8 mouse cellular contexts compared by ENCODE assay signal in genomic region chr11:50931021-50931420, GRCm38 (mm10). TPM values are rescaled to one million over a fixed set of nuclear protein-coding genes. Genes with fewer than 3 reads are reported as not detected.
A peak's percentile ranks its signal among the peaks of the same experiment; 100 is the strongest.
DNase-seq lines count a peak whose midpoint lies in the region; ATAC-seq lines count a peak whose summit lies in the region.

No protein-coding gene starts in this region.

- H3K36me3 ChIP-seq in kidney, embryonic 16.5 days (ENCODE audit: insufficient read depth, low read length), result no peaks in the 10 kb centered on the region
- no peaks in the 10 kb centered on the region for H3K36me3 ChIP-seq in heart, embryonic 16.5 days (ENCODE audit: control insufficient read depth, insufficient read depth)
- H3K36me3 ChIP-seq in liver, embryonic 16.5 days (ENCODE audit: control insufficient read depth, insufficient read depth), result no peaks in the 10 kb centered on the region

- H3K9ac ChIP-seq in kidney, embryonic 16.5 days (replicated peaks; ENCODE audit: low read length), result peak overlapping the region; percentile 77
- H3K9ac ChIP-seq in heart, embryonic 16.5 days (ENCODE audit: low read length), result peak overlapping the region; percentile 87
- H3K9ac ChIP-seq in liver, embryonic 16.5 days (ENCODE audit: low read depth, low read length), result peak overlapping the region; percentile 55

- peak overlapping the region; percentile 75 for H3K4me3 ChIP-seq in kidney, embryonic 16.5 days (ENCODE audit: low read length)
- H3K4me3 ChIP-seq in heart, embryonic 16.5 days (ENCODE audit: low read length), result peak overlapping the region; percentile 83
- H3K4me3 ChIP-seq in liver, embryonic 16.5 days (ENCODE audit: low read depth, low read length), result peak overlapping the region; percentile 68

- H3K4me1 ChIP-seq in kidney, embryonic 16.5 days (ENCODE audit: insufficient read depth, low read length), result peaks cover 7% of the 10 kb centered on the region; the same call in 1 of the 2 replicates
- H3K4me1 ChIP-seq in heart, embryonic 16.5 days (ENCODE audit: control insufficient read depth, insufficient read depth, low read length), result peaks cover 7% of the 10 kb centered on the region
- H3K4me1 ChIP-seq in liver, embryonic 16.5 days (ENCODE audit: control insufficient read depth, low read depth, low read length), result no peaks in the 10 kb centered on the region

- no peaks in the 10 kb centered on the region for H3K27me3 ChIP-seq in kidney, embryonic 16.5 days (ENCODE audit: insufficient read depth, low read length)
- H3K27me3 ChIP-seq in heart, embryonic 16.5 days (ENCODE audit: control insufficient read depth, insufficient read depth, low read length), result peaks cover 6% of the 10 kb centered on the region
- H3K27me3 ChIP-seq in liver, embryonic 16.5 days (ENCODE audit: control insufficient read depth, insufficient read depth, low read depth, low read length), result peaks cover 13% of the 10 kb centered on the region

- DNase-seq in kidney, adult 11 months, result no peak
- no peak for DNase-seq in spleen, postnatal 10 days (ENCODE audit: low spot score in 2 of 2)
- DNase-seq in ovary, postnatal 10 days (ENCODE audit: low spot score), result no peak

- peak overlapping the region; percentile 76 for H3K4me2 ChIP-seq in kidney, embryonic 16.5 days (replicated peaks; ENCODE audit: low read depth, low read length)
- H3K4me2 ChIP-seq in heart, embryonic 16.5 days (ENCODE audit: low read depth, low read length), result peak overlapping the region; percentile 81
- H3K4me2 ChIP-seq in liver, embryonic 16.5 days (ENCODE audit: low read depth, low read length), result peak overlapping the region; percentile 83

- WGBS in kidney, embryonic 16.5 days, result under 1% methylated on average over 16 of the region's 16 CpGs
- WGBS in heart, embryonic 16.5 days, result 2% methylated on average over 16 of the region's 16 CpGs
- WGBS in liver, embryonic 16.5 days (ENCODE audit: insufficient replicate concordance), result 3% methylated on average over 16 of the region's 16 CpGs

- peak overlapping the region; percentile 30; the same call in 1 of the 2 replicates for H3K27ac ChIP-seq in kidney, embryonic 16.5 days (ENCODE audit: low read length)
- H3K27ac ChIP-seq in heart, embryonic 16.5 days (ENCODE audit: low read length), result peak overlapping the region; percentile 26; the same call in 1 of the 2 replicates
- no peak overlapping the region for H3K27ac ChIP-seq in liver, embryonic 16.5 days (ENCODE audit: low read length)

- ATAC-seq in kidney, embryonic 16.5 days (ENCODE audit: low FRiP score, low TSS enrichment), result peak; percentile 52
- peak; percentile 33 for ATAC-seq in common myeloid progenitor, adult 5-6 weeks (replicated peaks; ENCODE audit: low read depth, poor library complexity, severe bottlenecking)
- peak; percentile 56 for ATAC-seq in heart, embryonic 16.5 days (replicated peaks; ENCODE audit: extremely low read depth, insufficient read depth, low FRiP score)
- no peak for ATAC-seq in liver, embryonic 16.5 days (ENCODE audit: low read depth)
- ATAC-seq in erythroid progenitor cell, adult 5-6 weeks (replicated peaks; ENCODE audit: low FRiP score, poor library complexity, severe bottlenecking), result no peak

- H3K9me3 ChIP-seq in kidney, embryonic 16.5 days (ENCODE audit: low read length), result no peaks in the 10 kb centered on the region
- no peaks in the 10 kb centered on the region for H3K9me3 ChIP-seq in heart, embryonic 16.5 days (replicated peaks; ENCODE audit: control insufficient read depth, low read length)
- no peaks in the 10 kb centered on the region for H3K9me3 ChIP-seq in liver, embryonic 16.5 days (replicated peaks; ENCODE audit: control insufficient read depth, low read length)

RNA-seq across cellular contexts. Expression of gene Zfp354b, which starts 0.4 kb away (rescaled TPM):
- polyA plus RNA-seq in kidney, embryonic 16.5 days (2015; fragmentation: Nextera tagmentation; extraction: Ambion mirVana), result 1.7 and 1.9 TPM in 2 replicates
- 0.05 and 0.24 TPM in 2 replicates for total RNA-seq in common myeloid progenitor, adult 5-6 weeks (2017)
- polyA plus RNA-seq in heart, embryonic 16.5 days (2015; fragmentation: Nextera tagmentation; extraction: Ambion mirVana), result 0.81 and 1.1 TPM in 2 replicates
- polyA plus RNA-seq in liver, embryonic 16.5 days (2015; fragmentation: Nextera tagmentation; extraction: Ambion mirVana), result 0.13 and 0.15 TPM in 2 replicates
- not detected in 2 replicates for total RNA-seq in erythroid progenitor cell, adult 5-6 weeks (2015; ENCODE audit: low replicate concordance)
- total RNA-seq in erythroid progenitor cell, adult 5-6 weeks (2017; ENCODE audit: low replicate concordance), result not detected in 2 replicates

RNA-seq across cellular contexts. Expression of gene 4933414I15Rik, which starts 12.5 kb away (rescaled TPM):
- polyA plus RNA-seq in kidney, embryonic 16.5 days (2015; fragmentation: Nextera tagmentation; extraction: Ambion mirVana), result not detected in 2 replicates
- total RNA-seq in common myeloid progenitor, adult 5-6 weeks (2017), result not detected in 2 replicates
- not detected in 2 replicates for polyA plus RNA-seq in heart, embryonic 16.5 days (2015; fragmentation: Nextera tagmentation; extraction: Ambion mirVana)
- polyA plus RNA-seq in liver, embryonic 16.5 days (2015; fragmentation: Nextera tagmentation; extraction: Ambion mirVana), result not detected in 2 replicates
- not detected in 2 replicates for total RNA-seq in erythroid progenitor cell, adult 5-6 weeks (2015; ENCODE audit: low replicate concordance)
- not detected in 2 replicates for total RNA-seq in erythroid progenitor cell, adult 5-6 weeks (2017; ENCODE audit: low replicate concordance)

RNA-seq across cellular contexts. Expression of gene Zfp2, which starts 15.1 kb away (rescaled TPM):
- polyA plus RNA-seq in kidney, embryonic 16.5 days (2015; fragmentation: Nextera tagmentation; extraction: Ambion mirVana), result 15.4 and 18.2 TPM in 2 replicates
- 5.6 and 5.9 TPM in 2 replicates for total RNA-seq in common myeloid progenitor, adult 5-6 weeks (2017)
- 5.9 and 6.9 TPM in 2 replicates for polyA plus RNA-seq in heart, embryonic 16.5 days (2015; fragmentation: Nextera tagmentation; extraction: Ambion mirVana)
- polyA plus RNA-seq in liver, embryonic 16.5 days (2015; fragmentation: Nextera tagmentation; extraction: Ambion mirVana), result 1.6 and 1.9 TPM in 2 replicates
- total RNA-seq in erythroid progenitor cell, adult 5-6 weeks (2015; ENCODE audit: low replicate concordance), result not detected in 2 replicates
- not detected in 2 replicates for total RNA-seq in erythroid progenitor cell, adult 5-6 weeks (2017; ENCODE audit: low replicate concordance)

RNA-seq across cellular contexts. Expression of gene Prop1, which starts 22.5 kb away (rescaled TPM):
- polyA plus RNA-seq in kidney, embryonic 16.5 days (2015; fragmentation: Nextera tagmentation; extraction: Ambion mirVana), result not detected in 2 replicates
- total RNA-seq in common myeloid progenitor, adult 5-6 weeks (2017), result not detected in 2 replicates
- polyA plus RNA-seq in heart, embryonic 16.5 days (2015; fragmentation: Nextera tagmentation; extraction: Ambion mirVana), result not detected in 2 replicates
- not detected in 2 replicates for polyA plus RNA-seq in liver, embryonic 16.5 days (2015; fragmentation: Nextera tagmentation; extraction: Ambion mirVana)
- total RNA-seq in erythroid progenitor cell, adult 5-6 weeks (2015; ENCODE audit: low replicate concordance), result not detected in 2 replicates
- total RNA-seq in erythroid progenitor cell, adult 5-6 weeks (2017; ENCODE audit: low replicate concordance), result not detected in 2 replicates

RNA-seq across cellular contexts. Expression of gene Olfr1378, which starts 35.3 kb away (rescaled TPM):
- polyA plus RNA-seq in kidney, embryonic 16.5 days (2015; fragmentation: Nextera tagmentation; extraction: Ambion mirVana), result not detected in 2 replicates
- not detected in 2 replicates for total RNA-seq in common myeloid progenitor, adult 5-6 weeks (2017)
- not detected in 2 replicates for polyA plus RNA-seq in heart, embryonic 16.5 days (2015; fragmentation: Nextera tagmentation; extraction: Ambion mirVana)
- not detected in 2 replicates for polyA plus RNA-seq in liver, embryonic 16.5 days (2015; fragmentation: Nextera tagmentation; extraction: Ambion mirVana)
- total RNA-seq in erythroid progenitor cell, adult 5-6 weeks (2015; ENCODE audit: low replicate concordance), result not detected in 2 replicates
- not detected in 2 replicates for total RNA-seq in erythroid progenitor cell, adult 5-6 weeks (2017; ENCODE audit: low replicate concordance)

Comparison
In these comparisons a context has a peak if more than half of its experiments do, and no peak if none do; other contexts are left out.
1. ATAC-seq: peak in kidney, embryonic 16.5 days (single experiment), common myeloid progenitor, adult 5-6 weeks (single experiment) and heart, embryonic 16.5 days (single experiment); none in liver, embryonic 16.5 days (single experiment) and erythroid progenitor cell, adult 5-6 weeks (single experiment).
2. Peak in every context shown above with its lines, with median percentiles within 50 percentile points of each other: H3K4me2 ChIP-seq, H3K4me3 ChIP-seq and H3K9ac ChIP-seq.